Mouse (Mus musculus) urinary bladder, postnatal 14 days (tissue): Measurements from ENCODE around the gene F7.
"Not testable (repeated sequence)": the region's sequence is repeated elsewhere in the genome, so short reads cannot be mapped to it uniquely, and the experiment has no call there.

Experiments used
- DNase-seq: peaks from one replicate; pipeline ENCODE4 v3.0.0; 2021; ENCODE audit warnings: low spot score

The F7 gene

GRCm38 (mm10) chr8:13036346-13036812 lies 10.5 kb downstream of the F7 start:
- DNase-seq = no peak

- no peak for DNase-seq
Observed at GRCm38 (mm10) chr8:13037015-13037414, 11.2 kb downstream of the F7 start, which contains the start of gene F10. F10 (plus strand) TSS chr8:13037308.

- no peak for DNase-seq
Observed at GRCm38 (mm10) chr8:13037569-13037968, 11.7 kb downstream of the F7 start.

- no peak for DNase-seq
Observed at GRCm38 (mm10) chr8:13039054-13039453, 13.2 kb downstream of the F7 start.

GRCm38 (mm10) chr8:13041459-13041858 lies 15.6 kb downstream of the F7 start:
- DNase-seq = no peak

- no peak for DNase-seq
Observed at GRCm38 (mm10) chr8:13047652-13048051, 21.8 kb downstream of the F7 start.

GRCm38 (mm10) chr8:13050550-13050949 lies 24.7 kb downstream of the F7 start:
- DNase-seq = no peak

- no peak for DNase-seq
Observed at GRCm38 (mm10) chr8:13057351-13057750, 31.5 kb downstream of the F7 start.

- DNase-seq = no peak
Observed at GRCm38 (mm10) chr8:13060441-13061150, 34.8 kb downstream of the F7 start, which contains the start of gene Proz. Proz (plus strand) TSS chr8:13060914.

GRCm38 (mm10) chr8:13063112-13063511 lies 37.3 kb downstream of the F7 start:
- no peak for DNase-seq

GRCm38 (mm10) chr8:13073255-13073654 lies 47.4 kb downstream of the F7 start:
- no peak for DNase-seq

- DNase-seq = no peak
Observed at GRCm38 (mm10) chr8:13075044-13075443, 49.2 kb downstream of the F7 start.

- not testable (repeated sequence) for DNase-seq
Observed at GRCm38 (mm10) chr8:13075579-13075978, 49.7 kb downstream of the F7 start.

- no peak for DNase-seq
Observed at GRCm38 (mm10) chr8:13077542-13077941, 51.7 kb downstream of the F7 start.
